Mouse (Mus musculus): ENCODE data around the gene Krt75.

DNA sequence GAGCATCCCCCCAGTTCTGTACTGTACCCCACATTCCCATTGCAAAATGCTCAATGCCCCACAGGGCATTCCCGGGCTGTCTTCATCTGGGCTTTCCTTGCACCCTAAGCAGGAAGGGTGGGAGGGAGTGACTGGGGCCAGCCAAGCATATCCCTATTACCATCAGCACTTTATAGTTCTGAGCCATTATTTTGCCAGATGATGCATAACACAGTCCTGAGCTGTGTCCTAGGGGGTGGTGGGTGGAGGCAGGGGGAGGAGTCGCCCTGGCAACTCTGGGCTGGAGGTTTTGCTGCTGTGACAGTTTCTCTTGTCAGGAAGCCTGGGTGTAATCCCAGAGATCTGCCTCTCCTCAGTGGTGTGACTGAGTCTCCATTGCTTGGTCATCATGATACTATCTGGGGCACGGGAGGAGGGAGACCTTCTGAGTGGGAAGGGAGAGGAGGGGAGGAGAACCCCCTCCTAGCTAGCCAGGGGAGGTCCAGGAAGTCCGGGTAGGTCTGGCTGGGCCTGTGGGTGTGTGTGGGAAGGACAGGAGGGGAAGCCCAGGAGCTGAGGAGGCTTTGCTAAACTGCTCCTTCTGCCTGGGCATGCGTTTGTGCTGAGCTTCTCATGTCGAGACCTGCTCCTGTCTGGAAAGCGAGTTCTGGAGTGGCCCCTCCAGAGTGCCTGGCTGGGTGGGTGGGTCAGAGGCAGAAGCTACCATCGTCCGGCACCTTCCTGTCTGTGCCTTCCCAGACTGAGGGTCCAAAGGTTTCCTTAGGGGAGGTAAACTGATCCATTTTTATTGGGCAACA lies 37.5 kb downstream of the Krt75 start:
- TF ChIP-seq CTCF (IDR thresholded peaks at IDR 0.05) (no peak), EP300 (IDR thresholded peaks at IDR 0.05) (no peak)

Measured in lung, postnatal 0 days (tissue).